Mouse (Mus musculus): ENCODE results near the gene Pclo. TPM values are rescaled to one million over a fixed set of nuclear protein-coding genes. Genes with fewer than 3 reads are reported as not detected.
"Not testable (repeated sequence)": the region's sequence is repeated elsewhere in the genome, so short reads cannot be mapped to it uniquely, and the experiment has no call there.

Pclo gene
- polyA plus RNA-seq, 2 experiments = 0.01 to 0.02 TPM

- Histone ChIP-seq H3K9ac (replicated peaks) (no peak overlapping the region), H3K36me3 (replicated peaks; ENCODE audit: control insufficient read depth, insufficient read depth, low read depth) (no peaks in the 10 kb centered on the region), H3K9me3 (ENCODE audit: control insufficient read depth, low read length) (no peaks in the 10 kb centered on the region), H3K27me3 (ENCODE audit: control insufficient read depth, insufficient read depth, low read length) (no peaks in the 10 kb centered on the region), H3K4me2 (ENCODE audit: low read depth) (no peak overlapping the region), H3K27ac (no peak overlapping the region), H3K4me1 (replicated peaks; ENCODE audit: control insufficient read depth in 2 of 2, insufficient read depth in 2 of 2, low read length in 1 of 2) (no peaks in the 10 kb centered on the region), H3K4me3 (ENCODE audit: insufficient read depth in 1 of 2, low read depth in 2 of 2, low read length in 2 of 2) (no peak overlapping the region)
- 52% methylated on average over 3 of the region's 3 CpGs for WGBS (ENCODE audit: insufficient replicate concordance)
- DNase-seq (ENCODE audit: low read depth in 3 of 3, low spot score in 3 of 3) (no peak), ATAC-seq (ENCODE audit: insufficient read depth) (no peak)
- no peak for TF ChIP-seq CTCF (IDR thresholded peaks at IDR 0.05; ENCODE audit: low read depth)
- no peak for TF ChIP-seq EP300 (IDR thresholded peaks at IDR 0.05; ENCODE audit: low read depth)
Measured at GRCm38 (mm10) chr5:14833165-14833860, 318.6 kb downstream of the Pclo start.

DNA sequence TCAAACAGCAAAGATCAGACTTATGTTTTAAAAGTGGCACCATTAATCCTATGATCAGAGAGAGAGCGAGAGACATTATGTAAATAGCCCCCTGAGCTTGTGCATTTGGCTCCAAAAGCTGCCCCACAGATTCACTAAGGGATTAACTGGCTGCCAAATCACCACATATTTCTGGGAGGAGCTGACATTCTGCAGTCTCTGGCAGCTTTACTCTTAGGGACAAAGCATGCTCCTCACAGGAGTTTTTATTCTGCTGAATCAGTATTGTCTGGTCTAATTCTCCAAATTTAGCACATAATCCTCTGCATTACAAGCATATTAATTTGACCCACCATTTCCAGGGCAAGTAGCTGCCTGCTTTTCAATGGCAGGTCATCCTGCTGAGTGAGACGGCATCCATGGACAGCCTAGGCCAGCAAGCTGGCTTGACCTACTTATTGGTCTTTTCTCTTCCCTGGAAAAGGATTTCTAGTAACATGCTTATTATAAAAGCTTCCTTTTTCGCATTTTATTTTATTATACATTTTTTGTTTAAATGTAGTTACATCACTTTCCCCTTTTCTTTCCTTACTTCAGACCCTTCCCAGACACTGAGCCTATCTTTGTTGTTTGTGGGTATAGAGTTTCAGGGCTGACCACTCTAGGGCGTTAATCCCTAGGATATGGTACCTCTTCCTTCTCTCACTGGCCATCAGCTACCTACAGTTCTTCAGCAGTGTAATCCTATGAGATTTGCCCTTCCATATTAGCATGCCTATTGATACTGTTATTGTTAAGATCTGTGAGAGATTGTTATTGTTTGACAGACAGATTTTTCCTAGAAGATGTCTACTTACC, 319.7 kb downstream of the Pclo start:
- H3K27ac ChIP-seq = no peak overlapping the region
- no peak overlapping the region for H3K4me2 ChIP-seq (ENCODE audit: low read depth)
- no peak for ATAC-seq (ENCODE audit: insufficient read depth)
- TF ChIP-seq EP300 (IDR thresholded peaks at IDR 0.05; ENCODE audit: low read depth) = no peak
- TF ChIP-seq CTCF (IDR thresholded peaks at IDR 0.05; ENCODE audit: low read depth) = no peak
- no peak overlapping the region for H3K9ac ChIP-seq (replicated peaks)
- no peaks in the 10 kb centered on the region for H3K4me1 ChIP-seq (replicated peaks; ENCODE audit: control insufficient read depth in 2 of 2, insufficient read depth in 2 of 2, low read length in 1 of 2)
- no peaks in the 10 kb centered on the region for H3K27me3 ChIP-seq (ENCODE audit: control insufficient read depth, insufficient read depth, low read length)
- H3K9me3 ChIP-seq (ENCODE audit: control insufficient read depth, low read length) = no peaks in the 10 kb centered on the region
- WGBS (ENCODE audit: insufficient replicate concordance) = 45% methylated on average over 4 of the region's 4 CpGs
- DNase-seq (ENCODE audit: low read depth in 3 of 3, low spot score in 3 of 3) = no peak
- no peak overlapping the region for H3K4me3 ChIP-seq (ENCODE audit: insufficient read depth in 1 of 2, low read depth in 2 of 2, low read length in 2 of 2)
- no peaks in the 10 kb centered on the region for H3K36me3 ChIP-seq (replicated peaks; ENCODE audit: control insufficient read depth, insufficient read depth, low read depth)

DNA sequence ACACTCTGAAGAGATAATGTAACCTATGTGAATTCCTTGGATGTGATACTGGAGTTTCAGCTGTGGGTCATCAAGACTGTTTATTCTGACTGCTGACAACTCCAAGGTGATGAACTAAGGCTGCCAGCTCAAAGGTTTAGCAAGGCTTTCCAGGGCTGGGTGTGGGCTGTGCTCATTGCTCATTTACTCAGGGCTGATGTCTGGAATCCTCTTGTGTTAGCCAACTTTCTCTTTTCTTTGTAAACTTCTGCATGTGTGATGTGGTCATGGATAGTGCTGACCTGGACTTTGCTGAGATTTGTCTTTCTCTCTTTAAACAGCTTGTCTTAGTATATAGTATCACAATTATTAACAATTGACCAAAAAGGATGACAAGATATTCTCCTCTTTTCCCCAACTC, 338.9 kb downstream of the Pclo start:
- Histone ChIP-seq H3K27me3 (ENCODE audit: control insufficient read depth, insufficient read depth, low read length) (no peaks in the 10 kb centered on the region), H3K4me3 (ENCODE audit: insufficient read depth in 1 of 2, low read depth in 2 of 2, low read length in 2 of 2) (no peak overlapping the region), H3K36me3 (replicated peaks; ENCODE audit: control insufficient read depth, insufficient read depth, low read depth) (no peaks in the 10 kb centered on the region), H3K9me3 (ENCODE audit: control insufficient read depth, low read length) (no peaks in the 10 kb centered on the region), H3K27ac (no peak overlapping the region), H3K9ac (replicated peaks) (no peak overlapping the region), H3K4me2 (ENCODE audit: low read depth) (no peak overlapping the region), H3K4me1 (replicated peaks; ENCODE audit: control insufficient read depth in 2 of 2, insufficient read depth in 2 of 2, low read length in 1 of 2) (no peaks in the 10 kb centered on the region)
- TF ChIP-seq CTCF (IDR thresholded peaks at IDR 0.05; ENCODE audit: low read depth) (no peak), EP300 (IDR thresholded peaks at IDR 0.05; ENCODE audit: low read depth) (no peak)
- ATAC-seq (ENCODE audit: insufficient read depth) (no peak), DNase-seq (ENCODE audit: low read depth in 3 of 3, low spot score in 3 of 3) (no peak)

DNA sequence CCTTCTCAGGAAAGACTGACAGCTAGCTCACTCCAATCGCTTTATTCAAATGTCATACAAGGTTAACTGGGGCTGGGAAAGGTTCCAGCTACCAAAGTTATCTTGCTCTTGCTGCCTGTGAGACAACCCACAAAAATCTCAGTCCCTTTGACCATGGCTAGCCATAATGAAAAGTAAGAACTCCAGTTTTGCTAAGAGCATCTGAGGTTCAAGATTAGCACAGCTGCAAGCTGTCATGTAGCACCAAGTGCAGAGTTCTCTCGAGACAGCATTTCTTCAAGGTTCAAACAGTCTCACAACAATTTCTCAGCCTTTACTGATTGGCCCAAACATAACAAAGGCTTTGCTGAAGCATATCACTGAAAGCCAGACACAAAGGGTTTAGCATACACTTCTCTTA, 370.6 kb downstream of the Pclo start:
- WGBS (ENCODE audit: insufficient replicate concordance) = 42% methylated on average over 2 of the region's 2 CpGs
- not testable (repeated sequence) for H3K36me3 ChIP-seq (replicated peaks; ENCODE audit: control insufficient read depth, insufficient read depth, low read depth); DNase-seq (ENCODE audit: low read depth in 3 of 3, low spot score in 3 of 3); H3K4me2 ChIP-seq (ENCODE audit: low read depth); ATAC-seq (ENCODE audit: insufficient read depth); H3K9me3 ChIP-seq (ENCODE audit: control insufficient read depth, low read length); H3K4me1 ChIP-seq (replicated peaks; ENCODE audit: control insufficient read depth in 2 of 2, insufficient read depth in 2 of 2, low read length in 1 of 2); H3K9ac ChIP-seq (replicated peaks); H3K27me3 ChIP-seq (ENCODE audit: control insufficient read depth, insufficient read depth, low read length); H3K27ac ChIP-seq; H3K4me3 ChIP-seq (ENCODE audit: insufficient read depth in 1 of 2, low read depth in 2 of 2, low read length in 2 of 2)

DNA sequence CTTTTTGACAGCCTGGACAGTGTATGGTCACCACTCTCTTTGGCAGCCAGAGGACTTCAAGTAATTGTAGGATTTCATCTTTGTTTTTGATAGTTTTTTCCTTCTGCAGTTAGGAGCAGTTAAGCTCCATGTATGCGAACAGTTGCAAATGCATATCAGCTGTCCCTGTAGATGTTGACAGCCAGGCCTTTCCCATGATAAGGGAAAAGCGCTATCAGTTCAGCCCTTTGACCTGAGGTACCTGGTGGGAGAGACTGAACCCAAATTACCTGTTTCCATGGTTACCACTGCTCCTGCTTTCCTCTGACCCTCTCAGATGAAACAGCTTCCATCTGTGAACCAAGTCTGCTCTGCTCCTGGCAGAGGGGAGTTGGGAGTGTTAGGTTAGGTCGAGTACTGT, 377.5 kb downstream of the Pclo start:
- H3K36me3 ChIP-seq (replicated peaks; ENCODE audit: control insufficient read depth, insufficient read depth, low read depth) = no peaks in the 10 kb centered on the region
- H3K4me3 ChIP-seq (ENCODE audit: insufficient read depth in 1 of 2, low read depth in 2 of 2, low read length in 2 of 2) = no peak overlapping the region
- ATAC-seq (ENCODE audit: insufficient read depth) (no peak), DNase-seq (ENCODE audit: low read depth in 3 of 3, low spot score in 3 of 3) (no peak)
- H3K4me1 ChIP-seq (replicated peaks; ENCODE audit: control insufficient read depth in 2 of 2, insufficient read depth in 2 of 2, low read length in 1 of 2) = no peaks in the 10 kb centered on the region
- H3K9me3 ChIP-seq (ENCODE audit: control insufficient read depth, low read length) = no peaks in the 10 kb centered on the region
- no peak overlapping the region for H3K27ac ChIP-seq
- no peak overlapping the region for H3K9ac ChIP-seq (replicated peaks)
- 46% methylated on average over 3 of the region's 3 CpGs for WGBS (ENCODE audit: insufficient replicate concordance)
- no peak overlapping the region for H3K4me2 ChIP-seq (ENCODE audit: low read depth)
- no peaks in the 10 kb centered on the region for H3K27me3 ChIP-seq (ENCODE audit: control insufficient read depth, insufficient read depth, low read length)
- no peak for TF ChIP-seq EP300 (IDR thresholded peaks at IDR 0.05; ENCODE audit: low read depth)
- TF ChIP-seq CTCF (IDR thresholded peaks at IDR 0.05; ENCODE audit: low read depth) = no peak

- not testable (repeated sequence) for DNase-seq (ENCODE audit: low read depth in 3 of 3, low spot score in 3 of 3); H3K9me3 ChIP-seq (ENCODE audit: control insufficient read depth, low read length); H3K27me3 ChIP-seq (ENCODE audit: control insufficient read depth, insufficient read depth, low read length); H3K4me1 ChIP-seq (replicated peaks; ENCODE audit: control insufficient read depth in 2 of 2, insufficient read depth in 2 of 2, low read length in 1 of 2); ATAC-seq (ENCODE audit: insufficient read depth); H3K4me3 ChIP-seq (ENCODE audit: insufficient read depth in 1 of 2, low read depth in 2 of 2, low read length in 2 of 2); H3K9ac ChIP-seq (replicated peaks); H3K4me2 ChIP-seq (ENCODE audit: low read depth); H3K36me3 ChIP-seq (replicated peaks; ENCODE audit: control insufficient read depth, insufficient read depth, low read depth); H3K27ac ChIP-seq
- WGBS (ENCODE audit: insufficient replicate concordance) = 15% methylated on average over 3 of the region's 3 CpGs
Measured at GRCm38 (mm10) chr5:14903539-14903938, 388.8 kb downstream of the Pclo start.

Data from liver, embryonic 14.5 days (tissue).